Mouse (Mus musculus) CH12.LX (cell line): Measurements from ENCODE around the gene Sertad1. TPM values are rescaled to one million over a fixed set of nuclear protein-coding genes. Genes with fewer than 3 reads are reported as not detected.

ENCODE experiments used
- DNase-seq: peaks from one replicate; pipeline ENCODE4 v3.0.0-alpha.2; 2013; ENCODE audit errors: extremely low read depth
- H3K27ac ChIP-seq: 2 replicates; pipeline ENCODE4 v1.5.1; 2012; ENCODE audit warnings: low read depth, mild to moderate bottlenecking, control low read depth, moderate library complexity; ENCODE audit not compliant: insufficient read depth
- H3K27me3 ChIP-seq: replicated peaks from 2 replicates; pipeline ENCODE3; 2012; ENCODE audit warnings: inconsistent platforms
- H3K36me3 ChIP-seq, 2 experiments: replicated peaks in 1 of 2; 2 replicates each; pipeline versions ENCODE3 to v1.6.1; 2012; ENCODE audit warnings: inconsistent platforms in 1 of 2, low read length in 1 of 2, mild to moderate bottlenecking in 1 of 2, mixed read lengths in 1 of 2, moderate library complexity in 1 of 2; ENCODE audit not compliant: control insufficient read depth in 1 of 2, insufficient read depth in 1 of 2
- H3K4me1 ChIP-seq, 2 experiments: 2 replicates each; pipeline ENCODE4 v1.6.1; 2012; ENCODE audit warnings: inconsistent platforms in 1 of 2, moderate library complexity in 1 of 2; ENCODE audit not compliant: insufficient read depth in 2 of 2, control insufficient read depth in 1 of 2
- H3K4me2 ChIP-seq: 2 replicates; pipeline ENCODE4 v1.6.1; 2012; ENCODE audit warnings: low read depth, mild to moderate bottlenecking, control low read depth; ENCODE audit not compliant: poor library complexity, insufficient read depth, severe bottlenecking
- H3K4me3 ChIP-seq, 3 experiments: fragments of 150-350 bp in 1 of 3; sonication (generic) in 1 of 3; replicated peaks in 1 of 3; 2 replicates each; pipeline versions ENCODE3 to v1.5.1; 2011 to 2012; ENCODE audit warnings: low read depth in 2 of 3, low read length in 2 of 3, mild to moderate bottlenecking in 2 of 3, moderate library complexity in 2 of 3, control low read depth in 1 of 3, improper control_type of control experiment in 1 of 3, inconsistent platforms in 1 of 3, mixed read lengths in 1 of 3; ENCODE audit not compliant: poor library complexity in 1 of 3
- H3K79me2 ChIP-seq: replicated peaks from 2 replicates; pipeline ENCODE4 v1.6.1; 2012; ENCODE audit warnings: mild to moderate bottlenecking, moderate library complexity; ENCODE audit not compliant: control insufficient read depth, poor library complexity, insufficient read depth, severe bottlenecking; ENCODE audit errors: extremely low read depth
- H3K9ac ChIP-seq: 2 replicates; pipeline ENCODE4 v1.6.1; 2012; ENCODE audit warnings: low read depth, mild to moderate bottlenecking, control low read depth, moderate library complexity; ENCODE audit not compliant: insufficient read depth
- H3K9me3 ChIP-seq: replicated peaks from 2 replicates; pipeline ENCODE3; 2012; ENCODE audit warnings: low read length, inconsistent platforms, mixed read lengths
- BHLHE40 ChIP-seq: IDR thresholded peaks from 2 replicates; pipeline ENCODE4 v1.6.1; 2011; ENCODE audit warnings: mild to moderate bottlenecking, low read depth, low read length, improper control_type of control experiment
- CHD1 ChIP-seq: IDR thresholded peaks from 2 replicates; pipeline ENCODE4 v1.6.1; 2012; ENCODE audit warnings: low read depth, low read length, improper control_type of control experiment, inconsistent platforms
- CHD2 ChIP-seq: IDR thresholded peaks from 2 replicates; pipeline ENCODE4 v1.6.1; 2011; ENCODE audit warnings: low read length, improper control_type of control experiment
- CTCF ChIP-seq, 2 experiments: IDR thresholded peaks in 1 of 2; conservative IDR thresholded peaks in 1 of 2; 2 replicates each; pipeline ENCODE4 v1.5.1; 2011 to 2012; ENCODE audit warnings: low read depth in 2 of 2, low read length in 2 of 2, improper control_type of control experiment in 1 of 2, inconsistent platforms in 1 of 2, mild to moderate bottlenecking in 1 of 2, moderate library complexity in 1 of 2
- E2F4 ChIP-seq: IDR thresholded peaks from 2 replicates; pipeline ENCODE4 v1.6.1; 2011; ENCODE audit warnings: low read depth, low read length, improper control_type of control experiment; ENCODE audit not compliant: insufficient replicate concordance
- ELF1 ChIP-seq: IDR thresholded peaks from 2 replicates; pipeline ENCODE4 v1.6.1; 2014; ENCODE audit warnings: low read depth, mild to moderate bottlenecking, inconsistent platforms, low read length, improper control_type of control experiment
- EP300 ChIP-seq: IDR thresholded peaks from 2 replicates; pipeline ENCODE4 v1.6.1; 2011; ENCODE audit warnings: low read length, improper control_type of control experiment
- ETS1 ChIP-seq: conservative IDR thresholded peaks from 2 replicates; pipeline ENCODE4 v1.6.1; 2012; ENCODE audit warnings: low read depth, mild to moderate bottlenecking, inconsistent platforms, low read length, improper control_type of control experiment, moderate library complexity
- GABPA ChIP-seq: IDR thresholded peaks from 2 replicates; pipeline ENCODE4 v1.6.1; 2012; ENCODE audit warnings: low read depth, low read length, improper control_type of control experiment, inconsistent platforms; ENCODE audit not compliant: insufficient replicate concordance
- HCFC1 ChIP-seq: IDR thresholded peaks from 2 replicates; pipeline ENCODE4 v1.6.1; 2012; ENCODE audit warnings: low read depth, mild to moderate bottlenecking, inconsistent platforms, low read length, improper control_type of control experiment
- IRF4 ChIP-seq: IDR thresholded peaks from 2 replicates; pipeline ENCODE4 v1.6.1; 2014; ENCODE audit warnings: low read depth, mild to moderate bottlenecking, inconsistent platforms, low read length, improper control_type of control experiment
- JUN ChIP-seq: IDR thresholded peaks from 2 replicates; pipeline ENCODE4 v1.6.1; 2011; ENCODE audit warnings: low read depth, mild to moderate bottlenecking, low read length, improper control_type of control experiment, moderate library complexity; ENCODE audit not compliant: insufficient read depth
- JUND ChIP-seq: conservative IDR thresholded peaks from 2 replicates; pipeline ENCODE4 v1.6.1; 2011; ENCODE audit warnings: low read depth, low read length, improper control_type of control experiment
- KAT2A ChIP-seq: IDR thresholded peaks from 2 replicates; pipeline ENCODE4 v1.6.1; 2012; ENCODE audit warnings: low read length, improper control_type of control experiment, inconsistent platforms; ENCODE audit not compliant: insufficient replicate concordance
- MAFK ChIP-seq: IDR thresholded peaks from 2 replicates; pipeline ENCODE4 v1.6.1; 2011; ENCODE audit warnings: low read length, improper control_type of control experiment; ENCODE audit not compliant: insufficient replicate concordance
- MAX ChIP-seq: IDR thresholded peaks from 2 replicates; pipeline ENCODE4 v1.6.1; 2011; ENCODE audit warnings: low read length, improper control_type of control experiment
- MAZ ChIP-seq: IDR thresholded peaks from 2 replicates; pipeline ENCODE4 v1.6.1; 2012; ENCODE audit warnings: low read depth, mild to moderate bottlenecking, inconsistent platforms, low read length, improper control_type of control experiment, moderate library complexity
- MEF2A ChIP-seq: IDR thresholded peaks from 2 replicates; pipeline ENCODE4 v1.6.1; 2014; ENCODE audit warnings: low read depth, mild to moderate bottlenecking, inconsistent platforms, low read length, improper control_type of control experiment, borderline replicate concordance
- MXI1 ChIP-seq: IDR thresholded peaks from 2 replicates; pipeline ENCODE4 v1.6.1; 2011; ENCODE audit warnings: mild to moderate bottlenecking, low read depth, low read length, improper control_type of control experiment
- MYC ChIP-seq: IDR thresholded peaks from 2 replicates; pipeline ENCODE4 v1.6.1; 2011; ENCODE audit warnings: low read depth, mild to moderate bottlenecking, improper control_type of control experiment, low read length
- NELFE ChIP-seq: IDR thresholded peaks from 2 replicates; pipeline ENCODE4 v1.6.1; 2011; ENCODE audit warnings: low read depth, low read length, improper control_type of control experiment
- NRF1 ChIP-seq: IDR thresholded peaks from 2 replicates; pipeline ENCODE4 v1.6.1; 2014; ENCODE audit warnings: low read depth, mild to moderate bottlenecking, inconsistent platforms, low read length, improper control_type of control experiment, moderate library complexity
- PAX5 ChIP-seq: IDR thresholded peaks from 2 replicates; pipeline ENCODE4 v1.6.1; 2012; ENCODE audit warnings: low read length, inconsistent platforms, mixed read lengths
- POLR2A ChIP-seq: IDR thresholded peaks from 2 replicates; pipeline ENCODE4 v1.6.1; 2011; ENCODE audit warnings: low read depth, mild to moderate bottlenecking, improper control_type of control experiment, low read length
- POLR2AphosphoS2 ChIP-seq: IDR thresholded peaks from 2 replicates; pipeline ENCODE4 v1.6.1; 2011; ENCODE audit warnings: low read depth, low read length, improper control_type of control experiment
- RAD21 ChIP-seq: IDR thresholded peaks from 2 replicates; pipeline ENCODE4 v1.6.1; 2011; ENCODE audit warnings: low read depth, mild to moderate bottlenecking, low read length, improper control_type of control experiment, moderate library complexity
- RCOR1 ChIP-seq: conservative IDR thresholded peaks from 2 replicates; pipeline ENCODE4 v1.6.1; 2012; ENCODE audit warnings: low read depth, mild to moderate bottlenecking, inconsistent platforms, low read length, improper control_type of control experiment
- SIN3A ChIP-seq: IDR thresholded peaks from 2 replicates; pipeline ENCODE4 v1.6.1; 2012; ENCODE audit warnings: low read length, improper control_type of control experiment, inconsistent platforms
- SMC3 ChIP-seq: IDR thresholded peaks from 2 replicates; pipeline ENCODE4 v1.6.1; 2011; ENCODE audit warnings: low read depth, low read length, improper control_type of control experiment
- TBP ChIP-seq: conservative IDR thresholded peaks from 2 replicates; pipeline ENCODE4 v1.6.1; 2011; ENCODE audit warnings: low read depth, low read length, improper control_type of control experiment
- TCF12 ChIP-seq: IDR thresholded peaks from 2 replicates; pipeline ENCODE4 v1.6.1; 2014; ENCODE audit warnings: low read depth, mild to moderate bottlenecking, inconsistent platforms, low read length, improper control_type of control experiment
- UBTF ChIP-seq: IDR thresholded peaks from 2 replicates; pipeline ENCODE4 v1.6.1; 2012; ENCODE audit warnings: low read depth, mild to moderate bottlenecking, inconsistent platforms, low read length, improper control_type of control experiment, moderate library complexity
- USF1 ChIP-seq: IDR thresholded peaks from 2 replicates; pipeline ENCODE4 v1.6.1; 2014; ENCODE audit warnings: low read depth, mild to moderate bottlenecking, inconsistent platforms, low read length, improper control_type of control experiment
- USF2 ChIP-seq: conservative IDR thresholded peaks from 2 replicates; pipeline ENCODE4 v1.6.1; 2011; ENCODE audit warnings: low read depth, low read length, improper control_type of control experiment
- ZC3H11A ChIP-seq: IDR thresholded peaks from 2 replicates; pipeline ENCODE4 v1.6.1; 2012; ENCODE audit warnings: low read depth, mild to moderate bottlenecking, inconsistent platforms, low read length, improper control_type of control experiment
- ZKSCAN1 ChIP-seq: IDR thresholded peaks from 2 replicates; pipeline ENCODE4 v1.6.1; 2012; ENCODE audit warnings: low read depth, inconsistent platforms, low read length, improper control_type of control experiment, borderline replicate concordance
- ZMIZ1 ChIP-seq: IDR thresholded peaks from 2 replicates; pipeline ENCODE4 v1.6.1; 2012; ENCODE audit warnings: low read depth, mild to moderate bottlenecking, inconsistent platforms, low read length, improper control_type of control experiment
- dilution Hi-C: fragments of 300-500 bp; cut with MboI; formaldehyde crosslinking; loops from 2 replicates; pipeline ENCODE4 v1.14.3; 2020; ENCODE audit warnings: low sequenced_read_pairs; ENCODE audit not compliant: extremely low pct_unique_long_range_greater_than_20kb, extremely low pct_ligation_motif_present
- in situ Hi-C: fragments of 300-500 bp; cut with MboI; formaldehyde crosslinking; loops from 3 replicates; pipeline ENCODE4 v1.14.3; 2019; ENCODE audit warnings: low sequenced_read_pairs, low pct_ligation_motif_present, low pct_unique_long_range_greater_than_20kb, mixed read lengths
- polyA plus RNA-seq: library from polyadenylated mRNA; unstranded; fragments of >175 nt; gene quantifications from 2 replicates; pipeline ENCODE4 v1.2.1, GENCODE M21; 2012; ENCODE audit warnings: low read depth; ENCODE audit not compliant: insufficient read length
- total RNA-seq, 2 experiments: library from RNA; depleted of rRNA; stranded (reverse); fragments of 300-350 nt in 1 of 2; fragments of >200 nt in 1 of 2; gene quantifications; 2 replicates each; pipeline ENCODE4 v1.2.3; 2012 to 2014

Gene Sertad1
- total and polyA plus RNA-seq, 3 experiments: 5.0 to 9.1 (median 8.3) TPM

DNA sequence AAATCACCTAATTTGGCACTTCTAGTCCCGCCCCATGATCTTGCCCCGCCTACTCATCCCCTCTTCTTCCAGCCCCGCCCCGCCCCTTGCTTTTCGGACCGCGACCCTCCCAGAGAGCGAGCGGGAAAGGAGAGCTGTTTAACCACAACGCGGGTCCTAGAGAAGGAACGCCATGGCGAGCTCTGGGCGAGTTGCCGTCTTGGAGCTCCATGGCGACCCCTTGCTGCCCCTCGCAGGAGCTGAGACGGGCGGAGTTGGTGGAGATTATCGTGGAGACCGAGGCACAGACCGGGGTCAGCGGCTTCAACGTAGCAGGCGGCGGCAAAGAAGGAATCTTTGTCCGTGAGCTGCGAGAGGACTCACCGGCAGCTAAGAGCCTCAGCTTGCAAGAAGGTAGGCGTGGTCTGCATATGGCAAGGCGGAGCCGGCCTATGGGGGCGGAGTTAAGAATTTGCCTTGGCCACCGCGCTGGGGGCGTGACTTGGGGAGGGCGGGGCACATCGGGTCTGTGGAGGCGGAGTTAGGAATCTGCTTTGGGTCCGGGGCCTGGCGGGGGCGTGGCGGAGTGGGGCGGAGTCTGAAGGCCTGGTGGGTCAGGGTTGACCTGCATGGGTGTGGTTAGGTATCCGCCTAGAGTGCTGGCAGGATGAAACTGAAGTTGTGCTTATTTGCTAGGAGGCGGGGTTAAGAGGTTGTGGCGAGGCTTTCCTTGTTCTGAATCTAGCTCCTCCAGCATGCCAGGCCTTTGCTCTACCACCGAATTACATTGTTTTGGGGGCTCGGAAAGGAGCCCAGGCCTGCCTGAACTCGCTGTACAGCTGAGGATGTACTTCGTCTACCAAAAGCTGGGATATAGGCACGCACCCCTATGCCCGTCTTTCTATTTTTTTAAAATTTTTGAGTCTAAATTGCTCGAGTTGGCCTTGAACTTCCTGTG, 21.3 kb downstream of the Sertad1 start:
- TF ChIP-seq USF2: no peak
- no peak for TF ChIP-seq HCFC1
- TF ChIP-seq RCOR1: no peak
- TF ChIP-seq IRF4: 0 out of 2 replicates have a peak, but pooled peaks have one; percentile 4
- TF ChIP-seq E2F4: no peak
- TF ChIP-seq RAD21: no peak
- TF ChIP-seq MAZ: peak; percentile 56
- peak; percentile 73 for TF ChIP-seq POLR2A
- TF ChIP-seq CHD1: no peak
- TF ChIP-seq ETS1: no peak
- no peak for TF ChIP-seq USF1
- TF ChIP-seq POLR2AphosphoS2: no peak
- TF ChIP-seq TBP: peak; percentile 86
- TF ChIP-seq KAT2A: no peak
- TF ChIP-seq CTCF (conservative IDR thresholded peaks at IDR 0.05 in 1 of 2, IDR thresholded peaks at IDR 0.05 in 1 of 2; ENCODE audit: low read depth in 2 of 2, low read length in 2 of 2): no peak
- no peak for TF ChIP-seq PAX5
- TF ChIP-seq MEF2A: no peak
- TF ChIP-seq NRF1: no peak
- no peak for TF ChIP-seq TCF12
- TF ChIP-seq JUND: no peak
- TF ChIP-seq UBTF: peak; percentile 92
- TF ChIP-seq ZMIZ1: no peak
- TF ChIP-seq MXI1: peak; percentile 21
- no peak for TF ChIP-seq SMC3
- no peak for TF ChIP-seq EP300
- TF ChIP-seq MAFK: no peak
- no peak for TF ChIP-seq JUN
- TF ChIP-seq CHD2: no peak
- no peak for TF ChIP-seq ZC3H11A
- TF ChIP-seq BHLHE40: no peak; the same call in 1 of the 2 replicates
- peak; percentile 39; the same call in 1 of the 2 replicates for TF ChIP-seq NELFE
- TF ChIP-seq ZKSCAN1: no peak
- TF ChIP-seq MAX: peak; percentile 24; the same call in 1 of the 2 replicates
- no peak for TF ChIP-seq MYC
- no peak; the same call in 1 of the 2 replicates for TF ChIP-seq SIN3A
- no peak for TF ChIP-seq GABPA
- TF ChIP-seq ELF1: no peak

More for the DNA sequence above, 21.3 kb downstream of the Sertad1 start:
- Histone ChIP-seq H3K79me2 (no peaks in the 10 kb centered on the region), H3K36me3 (no peaks in the 10 kb centered on the region), H3K27ac (peak overlapping the region; percentile 90), H3K9ac (peak overlapping the region; percentile 39), H3K9me3 (no peaks in the 10 kb centered on the region), H3K4me3 (peak overlapping the region; percentile 49 to 72 (median 54)), H3K4me1 (peaks cover 4 to 21% of the 10 kb centered on the region in 2 experiments; a peak in 2 of 4 replicates), H3K4me2 (peak overlapping the region; percentile 62), H3K27me3 (no peaks in the 10 kb centered on the region)
- peak; percentile 98 for DNase-seq
- in situ Hi-C loops (no loop called here), dilution Hi-C loops (no loop called here)
